Mouse (Mus musculus): ENCODE data around the gene Tmbim4. TPM values are rescaled to one million over a fixed set of nuclear protein-coding genes. Genes with fewer than 3 reads are reported as not detected.
"Not testable (repeated sequence)": the region's sequence is repeated elsewhere in the genome, so short reads cannot be mapped to it uniquely, and the experiment has no call there.

Gene Tmbim4
- total RNA-seq, 2 experiments from 2014 or later: 68.5 to 86.3 TPM

DNA sequence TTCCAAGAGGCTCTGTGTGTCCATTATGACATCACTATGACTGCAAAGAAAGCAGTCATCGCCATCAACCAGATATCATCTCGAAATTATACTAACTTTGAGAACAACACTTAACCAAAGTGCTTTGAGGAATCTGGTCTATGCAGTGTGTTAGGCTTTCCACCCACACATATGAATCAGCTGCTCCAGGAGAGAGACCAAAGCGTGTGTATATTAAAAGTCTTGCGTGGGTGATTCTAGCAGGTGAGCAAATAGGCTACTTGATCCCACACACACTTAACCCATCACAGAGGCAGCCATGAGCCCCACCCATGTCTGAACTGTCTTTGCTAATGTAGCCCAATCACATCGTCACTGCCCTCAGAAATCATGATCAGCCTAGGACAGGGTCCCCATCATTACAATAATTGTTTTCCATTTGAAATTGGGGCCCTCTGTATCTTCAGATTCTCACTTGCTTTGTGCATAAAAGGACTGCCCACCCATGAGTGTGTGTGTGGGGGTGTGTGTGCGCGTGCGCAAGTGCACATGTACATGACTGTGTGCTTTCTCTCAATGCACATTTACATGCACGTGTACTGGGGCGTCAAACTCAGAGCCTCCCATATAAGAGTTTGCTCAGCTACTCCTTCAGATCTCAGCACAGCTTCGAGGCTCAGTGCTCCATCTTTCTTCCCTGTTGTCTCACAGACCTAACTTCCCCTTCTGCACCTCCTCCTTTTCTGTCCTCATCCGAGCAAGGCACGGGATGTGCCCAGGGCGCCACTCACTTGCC lies 4.1 kb upstream of the Tmbim4 start:
- DNase-seq: no peak

- peak; percentile 57 for DNase-seq
These were observed 592 bp downstream of the Tmbim4 start, which contains the start of gene Irak3 for GRCm38 (mm10) chr10:120201961-120202402. Irak3 (minus strand) TSS chr10:120202130.

- no peak for DNase-seq
These were observed 1.3 kb downstream of the Tmbim4 start for GRCm38 (mm10) chr10:120202467-120203250.

DNA sequence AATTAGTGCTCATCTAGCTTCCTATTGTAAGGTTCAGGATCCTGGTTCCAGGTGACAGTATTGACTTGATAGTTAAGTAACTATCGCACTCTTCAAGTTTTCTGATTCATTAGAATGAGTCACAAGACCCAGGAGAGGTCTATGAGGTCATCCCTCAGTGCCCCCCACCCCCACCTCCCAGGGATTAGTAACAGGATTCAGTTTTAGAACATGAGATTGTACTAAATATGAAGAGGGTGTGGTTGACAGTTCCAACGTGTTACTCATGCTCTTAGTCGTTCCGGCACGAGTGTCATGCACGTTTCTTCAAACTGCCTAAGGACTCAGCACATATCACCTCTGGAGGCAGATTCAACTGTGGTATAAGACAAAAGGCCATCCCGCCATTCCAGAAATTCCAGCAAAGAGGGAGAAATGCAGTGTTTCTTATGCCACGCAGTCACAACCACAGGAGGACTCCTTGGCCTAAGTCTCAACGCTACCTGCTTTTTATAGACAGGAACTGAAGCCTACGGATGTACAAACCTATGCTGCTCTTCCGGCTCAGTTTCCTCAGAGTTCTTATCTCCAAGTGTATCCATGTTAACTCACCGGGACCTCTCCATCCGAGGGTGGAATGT lies 3.3 kb downstream of the Tmbim4 start:
- no peak for DNase-seq

- no peak for DNase-seq
These were observed 6.6 kb downstream of the Tmbim4 start for GRCm38 (mm10) chr10:120208015-120208414.

GRCm38 (mm10) chr10:120208575-120209538 lies 7.5 kb downstream of the Tmbim4 start:
- peak; percentile 84 for DNase-seq

- no peak for DNase-seq
These were observed 8.1 kb downstream of the Tmbim4 start for GRCm38 (mm10) chr10:120209539-120209925.

- DNase-seq: no peak
These were observed 8.7 kb downstream of the Tmbim4 start for GRCm38 (mm10) chr10:120210096-120210495.

- not testable (repeated sequence) for DNase-seq
These were observed 15.7 kb downstream of the Tmbim4 start for GRCm38 (mm10) chr10:120217099-120217498.

DNA sequence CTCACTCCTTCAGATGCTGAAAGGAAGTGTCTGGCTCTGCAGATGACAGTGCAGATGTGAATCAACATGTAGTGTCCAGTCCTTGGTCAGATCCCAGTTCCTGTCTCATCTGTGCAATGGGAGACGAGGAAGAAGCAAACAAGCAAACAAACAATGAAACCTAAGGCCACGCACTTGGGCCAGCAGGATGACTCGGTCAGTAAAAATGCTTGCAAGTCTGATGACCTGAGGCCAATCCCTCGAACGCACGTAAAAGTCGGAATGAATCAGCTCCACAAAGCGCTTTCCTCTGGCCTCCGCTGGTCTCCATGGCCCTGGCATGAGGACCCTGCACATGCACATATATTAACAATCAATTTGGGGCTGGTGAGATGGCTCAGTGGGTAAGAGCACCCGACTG lies 17.6 kb downstream of the Tmbim4 start:
- no peak for DNase-seq

DNA sequence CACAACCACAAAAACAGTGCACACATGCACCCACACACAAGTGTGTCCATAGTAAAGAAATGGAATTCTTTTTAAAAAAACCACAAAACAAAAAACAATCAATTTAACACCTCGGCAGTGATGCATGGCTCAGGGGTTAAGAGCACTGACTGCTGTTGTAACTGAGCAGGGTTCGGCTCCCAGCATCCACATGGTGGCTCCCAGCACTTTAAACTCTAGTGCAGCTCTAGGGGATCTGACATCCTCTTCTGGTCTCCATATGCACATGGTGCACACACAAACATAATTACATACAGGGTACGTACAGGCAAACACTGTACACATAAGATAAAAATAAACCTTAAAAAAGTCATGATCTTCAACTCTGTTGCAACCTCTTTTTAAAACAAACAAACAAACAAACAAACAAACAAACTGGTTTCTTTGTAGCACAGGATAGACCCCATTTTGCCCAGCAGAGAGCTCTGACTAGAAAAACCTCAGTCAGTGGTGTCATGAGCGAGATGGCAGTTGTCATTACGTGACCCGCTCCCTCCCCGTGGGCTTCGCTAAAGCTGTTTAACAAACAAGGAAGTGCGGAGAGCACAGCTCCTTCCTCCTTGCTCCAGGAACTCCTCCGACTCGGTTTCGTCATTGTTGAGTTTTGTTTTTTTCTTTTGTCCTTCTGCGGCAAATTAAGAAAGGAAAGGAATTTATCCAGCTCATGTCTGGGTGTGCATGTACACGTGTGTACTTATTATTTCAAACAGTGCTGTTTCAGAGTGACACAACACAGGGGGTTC lies 18.4 kb downstream of the Tmbim4 start:
- DNase-seq: no peak

- DNase-seq: no peak
These were observed 19.4 kb downstream of the Tmbim4 start for GRCm38 (mm10) chr10:120220776-120221175.

- DNase-seq: peak; percentile 78
These were observed 25.7 kb downstream of the Tmbim4 start, which contains the start of gene Llph for GRCm38 (mm10) chr10:120226871-120227661. Llph (plus strand) TSS chr10:120227070.

- no peak for DNase-seq
These were observed 30.3 kb downstream of the Tmbim4 start for GRCm38 (mm10) chr10:120231718-120232117.

GRCm38 (mm10) chr10:120233655-120234367 lies 32.4 kb downstream of the Tmbim4 start:
- no peak for DNase-seq

DNA sequence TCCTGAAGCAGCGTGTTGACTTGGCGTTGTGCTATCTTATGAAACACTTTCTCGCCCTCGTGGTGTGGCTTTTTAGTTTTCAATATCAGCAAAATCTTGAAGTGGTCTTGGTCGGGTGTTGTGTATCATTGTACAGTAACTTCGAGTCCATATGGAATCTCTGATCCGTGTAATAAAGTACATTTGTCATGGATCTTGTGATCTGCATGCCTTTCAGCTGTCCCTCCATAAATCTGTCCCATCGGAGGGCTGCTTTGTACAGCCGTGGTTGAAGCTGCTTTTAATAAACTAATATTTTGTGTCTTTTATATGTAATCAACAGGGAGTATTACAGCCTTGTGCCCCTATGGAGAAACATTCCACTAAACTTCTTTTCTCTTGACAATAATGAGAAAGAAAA lies 35.5 kb downstream of the Tmbim4 start:
- no peak for DNase-seq

DNA sequence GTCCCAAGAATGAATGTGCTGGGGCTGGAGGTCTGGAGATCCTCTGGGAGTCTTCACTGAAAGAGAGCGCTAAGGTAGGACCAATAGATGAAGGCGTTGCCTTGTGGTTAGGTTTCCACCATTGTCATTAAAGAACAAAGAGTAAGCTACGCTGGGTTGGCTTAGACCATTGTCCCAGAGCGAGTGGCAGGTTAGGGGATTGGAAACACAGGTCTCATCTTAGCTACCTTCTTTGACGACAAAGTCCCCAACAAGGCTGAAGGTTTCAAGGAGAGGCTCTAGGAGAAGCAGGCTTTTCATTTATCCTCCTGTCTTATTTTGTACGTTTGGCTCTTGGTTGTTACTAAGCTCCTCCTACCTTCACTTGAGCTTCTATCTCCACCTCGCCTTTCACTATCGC lies 36.9 kb downstream of the Tmbim4 start:
- DNase-seq: no peak

- no peak for DNase-seq
These were observed 38.1 kb downstream of the Tmbim4 start for GRCm38 (mm10) chr10:120239476-120239875.

- no peak for DNase-seq
These were observed 41.0 kb downstream of the Tmbim4 start for GRCm38 (mm10) chr10:120242421-120242820.
